Mouse (Mus musculus) cerebellum, adult 9-11 months (tissue): Measurements from ENCODE around the gene Sesn2.
"Not testable (repeated sequence)": the region's sequence is repeated elsewhere in the genome, so short reads cannot be mapped to it uniquely, and the experiment has no call there.

ENCODE experiments used
- DNase-seq: peaks from one replicate; pipeline ENCODE4 v3.0.0; 2022

The Sesn2 gene

GRCm38 (mm10) chr4:132510352-132510798, at the start of gene Sesn2:
Gene Sesn2, minus strand, starts transcription at chr4:132510501.
- DNase-seq, result peak; percentile 97

DNA sequence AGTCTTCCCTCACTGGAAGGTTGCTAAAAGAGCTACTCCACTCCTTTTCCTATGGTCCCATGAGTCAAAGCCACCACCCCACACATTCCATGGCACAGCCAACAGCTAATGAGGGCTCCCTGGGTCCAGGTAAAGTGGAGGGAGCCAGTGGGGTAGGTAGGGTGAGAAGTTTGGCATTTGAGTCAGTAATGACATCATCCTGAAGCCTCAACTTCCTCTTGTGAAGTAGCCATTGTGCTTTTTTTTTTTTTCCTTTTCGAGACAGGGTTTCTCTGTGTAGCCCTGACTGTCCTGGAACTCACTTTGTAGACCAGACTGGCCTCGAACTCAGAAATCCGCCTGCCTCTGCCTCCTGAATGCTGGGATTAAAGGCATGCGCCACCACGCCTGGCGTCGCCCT, 45.2 kb upstream of the Sesn2 start:
- DNase-seq, result not testable (repeated sequence)

GRCm38 (mm10) chr4:132554653-132555052, 44.4 kb upstream of the Sesn2 start:
- DNase-seq, result no peak

GRCm38 (mm10) chr4:132554221-132554620, 43.9 kb upstream of the Sesn2 start:
- DNase-seq, result no peak

- peak; percentile 50 for DNase-seq
These were observed 35.5 kb upstream of the Sesn2 start for GRCm38 (mm10) chr4:132545851-132546250.

DNA sequence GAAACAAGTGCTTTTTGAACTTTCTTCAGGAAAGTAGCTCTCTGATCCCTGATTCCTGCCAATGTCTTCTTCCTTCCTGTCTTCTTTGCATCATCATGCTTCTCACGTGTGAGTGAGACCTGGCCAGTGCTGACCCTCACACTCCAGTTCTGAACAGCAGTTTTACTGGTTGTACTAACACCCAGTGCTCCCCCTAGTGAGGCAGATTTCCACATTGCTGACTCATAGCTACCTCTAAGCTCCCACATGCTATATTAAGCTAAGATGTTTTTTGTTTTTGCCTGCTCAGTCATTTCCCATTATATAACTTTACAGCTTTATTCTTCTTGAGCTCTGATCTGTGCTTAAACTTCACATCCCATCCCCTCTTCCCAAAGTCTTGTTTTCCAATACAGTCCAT, 32.4 kb upstream of the Sesn2 start:
- no peak for DNase-seq

DNA sequence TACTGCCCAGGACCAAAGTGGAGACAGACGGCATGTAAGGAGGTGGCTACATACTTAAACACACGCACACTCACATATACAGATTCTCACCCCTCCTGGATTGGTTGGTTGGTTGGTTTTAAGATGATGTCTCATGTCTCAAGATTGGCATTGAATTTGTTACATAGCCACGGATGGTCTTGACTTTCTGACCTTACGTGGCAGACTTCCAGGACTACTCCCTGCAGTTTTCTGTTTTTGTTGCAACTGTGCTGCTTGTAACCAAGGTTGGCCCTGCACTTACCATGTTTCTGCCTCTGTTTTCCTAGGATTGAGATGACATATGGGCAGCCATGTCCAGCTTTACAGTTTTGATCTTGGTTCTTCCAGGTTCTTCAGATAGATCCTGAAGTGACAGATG, 31.1 kb upstream of the Sesn2 start:
- no peak for DNase-seq

DNA sequence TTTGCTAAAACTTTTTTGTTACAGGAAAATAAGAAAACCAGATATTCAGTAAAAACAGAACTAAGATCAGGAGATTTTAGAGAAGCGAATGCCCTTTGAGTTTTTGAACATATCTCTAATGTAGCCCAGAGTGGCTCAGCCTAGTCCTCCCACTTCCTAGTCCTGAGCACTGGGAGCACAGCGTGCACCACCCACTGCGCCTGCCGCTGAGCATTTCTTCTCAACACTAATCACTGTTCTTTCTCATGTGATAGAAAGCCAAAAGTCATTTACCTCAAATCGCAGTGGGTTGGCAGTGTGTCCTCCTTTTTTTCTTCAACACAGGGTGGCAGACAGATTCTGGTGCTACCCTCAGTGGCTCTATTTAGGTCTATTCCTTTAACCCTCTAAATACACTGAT, 29.2 kb upstream of the Sesn2 start:
- no peak for DNase-seq

GRCm38 (mm10) chr4:132535406-132536121, 25.3 kb upstream of the Sesn2 start, which contains the start of gene Dnajc8:
Gene Dnajc8, plus strand, starts transcription at chr4:132535550.
- DNase-seq, result peak; percentile 93

DNA sequence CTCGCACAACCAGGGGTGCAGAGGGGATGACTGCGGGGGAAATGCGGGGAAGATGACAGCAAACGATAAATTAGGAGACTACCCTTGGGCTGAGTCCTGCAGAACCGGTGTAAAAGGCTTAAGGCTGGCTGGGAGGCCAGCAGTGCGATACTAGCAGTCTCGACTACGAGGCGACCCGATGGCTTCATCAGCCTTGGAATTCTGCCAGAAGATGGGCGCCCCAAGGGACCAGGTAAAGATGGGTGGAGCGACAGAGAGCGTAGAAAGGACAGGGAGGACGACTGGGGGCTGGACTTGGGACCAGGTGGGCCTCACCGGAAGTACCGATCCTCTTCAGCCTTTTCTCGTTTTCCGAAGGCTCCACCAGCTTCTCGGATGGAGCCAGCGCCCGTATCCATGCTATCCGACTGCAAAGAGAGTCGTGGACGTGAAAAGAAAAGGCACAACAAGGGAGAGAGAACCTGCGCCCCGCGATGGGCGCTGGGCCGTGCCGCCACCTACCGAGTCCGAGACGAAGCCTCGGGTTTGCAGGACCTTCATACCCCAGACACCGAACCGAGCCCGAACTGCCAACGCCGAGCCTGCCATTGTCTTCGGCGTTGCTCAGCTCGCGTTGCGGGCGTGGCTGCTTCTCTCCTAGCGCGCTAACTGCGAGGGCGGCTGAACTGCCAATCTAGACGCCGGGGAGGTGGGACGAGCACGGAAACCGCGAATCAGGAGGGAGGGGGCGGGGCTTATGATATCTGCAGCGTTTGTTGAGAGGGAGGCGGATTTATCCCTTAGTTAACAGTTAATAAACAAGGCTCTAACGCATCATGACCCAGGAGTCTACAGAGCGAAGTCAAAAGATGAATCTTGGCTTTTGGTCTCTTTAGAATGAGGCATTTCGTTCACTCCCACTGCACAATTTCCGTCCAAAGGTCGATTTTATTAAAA, 22.9 kb upstream of the Sesn2 start, which contains the start of gene Atpif1:
TSS of gene Atpif1 (minus strand) at position 679 of the 936 bp plus-strand sequence.
- peak; percentile 91 for DNase-seq

- DNase-seq, result no peak
These were observed 22.2 kb upstream of the Sesn2 start for GRCm38 (mm10) chr4:132532496-132532895.

GRCm38 (mm10) chr4:132530033-132530804, 19.9 kb upstream of the Sesn2 start:
- DNase-seq, result no peak

DNA sequence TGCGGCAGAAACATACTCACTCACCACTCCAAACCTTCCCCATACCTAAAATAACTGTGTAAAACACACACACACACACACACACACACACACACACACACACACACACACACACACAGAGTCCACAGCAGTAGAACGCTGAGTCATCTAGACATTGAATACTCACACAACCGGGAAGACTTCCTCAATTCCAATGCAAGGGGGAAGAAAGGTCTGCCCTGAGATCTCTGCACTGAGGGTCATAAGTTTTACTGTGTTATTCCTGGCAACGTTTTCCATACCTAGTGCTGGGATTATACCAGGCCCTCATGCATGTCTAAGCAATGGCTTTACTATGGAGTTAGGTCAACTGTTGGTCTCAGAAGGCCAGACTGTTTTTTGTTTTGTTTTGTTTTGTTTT, 19.0 kb upstream of the Sesn2 start:
- no peak for DNase-seq

GRCm38 (mm10) chr4:132527917-132528522, 17.7 kb upstream of the Sesn2 start:
- no peak for DNase-seq

DNA sequence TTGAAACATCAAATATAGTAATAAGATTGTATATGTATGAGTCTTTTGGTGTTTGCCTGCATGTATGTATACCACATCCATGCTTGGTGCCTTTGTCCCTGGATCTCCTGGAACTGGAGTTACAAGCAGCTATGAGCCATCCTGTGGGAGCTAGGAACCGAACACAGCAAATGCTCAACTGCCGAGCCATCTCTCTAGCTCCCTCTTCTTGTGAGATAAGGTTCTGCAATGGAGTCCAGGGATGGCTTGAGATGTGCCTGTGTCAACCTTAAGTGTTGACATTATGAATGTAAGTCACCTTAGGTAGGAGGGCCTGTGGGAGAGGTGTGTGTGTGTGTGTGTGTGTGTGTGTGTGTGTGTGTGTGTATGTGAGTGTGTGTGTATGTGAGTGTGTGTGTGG, 16.4 kb upstream of the Sesn2 start:
- no peak for DNase-seq

GRCm38 (mm10) chr4:132524808-132525207, 14.5 kb upstream of the Sesn2 start:
- no peak for DNase-seq

- DNase-seq, result no peak
These were observed 14.0 kb upstream of the Sesn2 start for GRCm38 (mm10) chr4:132524321-132524741.

DNA sequence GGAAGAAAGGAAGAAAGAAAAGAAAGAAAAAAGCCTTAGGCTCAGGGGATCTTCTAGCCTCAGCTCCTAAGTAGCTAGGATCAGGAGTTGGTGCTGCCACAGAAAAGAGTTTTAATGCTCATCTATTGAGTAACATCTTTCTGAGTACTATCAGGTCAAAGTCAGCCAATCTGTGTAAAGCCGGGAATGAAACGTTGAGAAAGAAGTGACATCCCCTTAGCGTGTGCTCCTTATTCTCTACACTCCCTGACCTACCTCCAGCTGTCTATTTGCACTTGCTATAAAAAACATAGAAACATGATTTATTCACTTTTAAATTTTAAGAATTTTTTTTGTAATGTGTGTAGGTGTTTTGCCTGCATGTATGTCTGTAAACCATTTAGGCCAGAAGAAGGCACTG, 8.9 kb upstream of the Sesn2 start:
- no peak for DNase-seq

DNA sequence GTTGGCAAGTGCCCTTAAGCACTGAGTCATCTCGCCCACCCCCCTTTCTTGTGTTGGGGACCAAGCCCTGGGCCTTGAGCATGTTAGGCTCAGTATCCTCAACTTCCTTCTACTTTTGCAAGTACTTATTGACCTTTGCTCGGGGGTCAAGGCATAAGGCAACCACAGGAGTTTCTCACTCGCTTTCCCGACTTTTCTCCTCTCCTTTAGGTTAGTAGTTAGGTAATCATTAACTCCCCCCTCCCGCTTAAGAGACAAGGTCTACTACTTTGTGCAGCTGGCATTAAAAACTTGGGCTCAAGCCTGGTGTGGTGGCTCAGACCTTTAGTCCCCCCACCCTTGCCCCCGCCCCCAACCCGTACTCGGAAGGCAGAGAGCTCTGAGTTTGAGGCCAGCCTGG, 7.8 kb upstream of the Sesn2 start:
- no peak for DNase-seq

DNA sequence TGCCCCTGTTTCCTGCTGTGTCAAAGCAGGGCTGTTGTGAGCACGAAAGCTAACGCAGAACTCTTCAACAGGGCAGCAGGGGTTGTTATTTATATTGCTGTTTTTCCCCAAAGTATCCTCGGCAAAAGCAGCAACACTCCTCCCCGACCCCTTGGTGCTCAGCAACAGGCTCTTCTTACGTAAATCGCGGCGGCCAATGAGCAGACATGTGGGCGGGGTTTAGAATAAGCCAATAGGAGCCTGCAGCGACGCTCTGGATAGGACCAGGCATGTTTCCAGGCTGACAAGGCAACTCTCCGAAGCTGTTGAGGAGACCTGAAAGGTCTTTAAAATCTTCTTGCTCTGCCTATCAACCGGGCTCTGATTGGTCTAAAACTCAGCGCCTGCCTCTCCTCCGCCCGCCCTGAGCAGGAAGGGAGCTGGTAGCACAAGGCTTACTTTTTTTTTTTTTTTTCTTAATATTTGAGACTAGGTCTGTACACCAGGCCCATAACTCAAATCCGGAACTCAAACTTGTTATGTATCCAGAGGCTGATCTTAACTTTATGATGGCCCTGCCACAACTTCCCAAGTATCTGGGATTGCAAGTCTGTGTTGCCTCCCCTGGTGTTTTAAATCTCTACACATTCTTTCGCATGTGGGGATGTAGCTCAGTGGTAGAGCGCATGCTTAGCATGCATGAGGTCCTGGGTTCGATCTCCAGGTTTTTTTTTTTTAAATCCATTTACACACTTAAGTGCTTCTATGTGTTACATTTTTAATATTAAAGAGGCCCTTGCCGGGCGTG, 5.3 kb upstream of the Sesn2 start:
- DNase-seq, result peak; percentile 91

DNA sequence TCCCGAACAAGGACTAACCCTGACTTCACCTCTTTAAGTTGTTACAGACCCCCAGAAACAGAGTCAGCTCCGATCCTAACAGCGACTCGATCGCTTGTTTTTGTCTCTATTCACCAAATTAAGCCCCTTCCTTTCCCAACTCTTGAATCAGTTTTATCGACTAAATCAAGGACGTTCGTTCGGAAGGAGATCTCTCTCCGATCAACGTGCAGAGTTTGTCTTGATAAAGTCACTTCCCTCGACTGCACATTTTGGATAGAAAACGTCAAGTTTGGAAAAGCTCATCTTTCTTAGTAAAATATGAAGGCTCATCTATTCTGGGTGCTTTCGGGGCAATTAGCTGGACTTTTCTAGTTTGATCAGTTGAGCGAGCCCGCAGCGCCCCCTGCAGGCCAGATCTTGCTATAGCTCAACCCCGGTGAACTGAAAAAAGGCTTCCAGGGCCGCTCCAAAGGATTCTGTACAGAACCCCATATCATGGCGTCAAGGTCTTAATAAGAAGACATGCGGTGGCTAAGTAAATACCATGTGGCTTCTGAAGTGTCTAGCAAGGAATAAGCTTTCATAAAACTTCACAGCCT, 4.3 kb upstream of the Sesn2 start:
- peak; percentile 74 for DNase-seq
